Mouse (Mus musculus): ENCODE data around the gene Aqp9. TPM values are rescaled to one million over a fixed set of nuclear protein-coding genes. Genes with fewer than 3 reads are reported as not detected.
"Not testable (repeated sequence)": the region's sequence is repeated elsewhere in the genome, so short reads cannot be mapped to it uniquely, and the experiment has no call there.

The Aqp9 gene
- polyA plus RNA-seq, 1 experiment from 2014 or later: 0.21 TPM

- no peak overlapping the region for H3K27ac ChIP-seq (ENCODE audit: low read depth, low read length)
- H3K9ac ChIP-seq (ENCODE audit: low read depth, low read length): no peak overlapping the region
- no peak for TF ChIP-seq CTCF (IDR thresholded peaks at IDR 0.05; ENCODE audit: low read depth)
- no peaks in the 10 kb centered on the region for H3K27me3 ChIP-seq (replicated peaks; ENCODE audit: control insufficient read depth, insufficient read depth, low read length)
- H3K4me3 ChIP-seq (ENCODE audit: low read depth, low read length): no peak overlapping the region
- 38% methylated on average over 5 of the region's 5 CpGs for WGBS
- no peak overlapping the region for H3K4me2 ChIP-seq (replicated peaks; ENCODE audit: low read depth)
- ATAC-seq: no peak
- H3K36me3 ChIP-seq (ENCODE audit: control insufficient read depth, insufficient read depth): no peaks in the 10 kb centered on the region
- H3K4me1 ChIP-seq (replicated peaks; ENCODE audit: control insufficient read depth, insufficient read depth, low read length): no peaks in the 10 kb centered on the region
- H3K9me3 ChIP-seq (ENCODE audit: control insufficient read depth): no peaks in the 10 kb centered on the region
Observed at GRCm38 (mm10) chr9:71133190-71133589, 35.3 kb downstream of the Aqp9 start.

GRCm38 (mm10) chr9:71131822-71132221 is 36.7 kb downstream of the Aqp9 start:
- no peak overlapping the region for H3K4me2 ChIP-seq (replicated peaks; ENCODE audit: low read depth)
- no peaks in the 10 kb centered on the region for H3K4me1 ChIP-seq (replicated peaks; ENCODE audit: control insufficient read depth, insufficient read depth, low read length)
- H3K27ac ChIP-seq (ENCODE audit: low read depth, low read length): no peak overlapping the region
- no peak for TF ChIP-seq CTCF (IDR thresholded peaks at IDR 0.05; ENCODE audit: low read depth)
- no peaks in the 10 kb centered on the region for H3K27me3 ChIP-seq (replicated peaks; ENCODE audit: control insufficient read depth, insufficient read depth, low read length)
- H3K9me3 ChIP-seq (ENCODE audit: control insufficient read depth): no peaks in the 10 kb centered on the region
- no peak overlapping the region for H3K9ac ChIP-seq (ENCODE audit: low read depth, low read length)
- H3K36me3 ChIP-seq (ENCODE audit: control insufficient read depth, insufficient read depth): no peaks in the 10 kb centered on the region
- no peak for ATAC-seq
- 54% methylated on average over 5 of the region's 5 CpGs for WGBS
- H3K4me3 ChIP-seq (ENCODE audit: low read depth, low read length): no peak overlapping the region

GRCm38 (mm10) chr9:71128911-71129310 is 39.6 kb downstream of the Aqp9 start:
- TF ChIP-seq CTCF (IDR thresholded peaks at IDR 0.05; ENCODE audit: low read depth): peak; percentile 87
- Histone ChIP-seq H3K9me3 (ENCODE audit: control insufficient read depth) (no peaks in the 10 kb centered on the region), H3K4me1 (replicated peaks; ENCODE audit: control insufficient read depth, insufficient read depth, low read length) (no peaks in the 10 kb centered on the region), H3K27ac (ENCODE audit: low read depth, low read length) (no peak overlapping the region), H3K36me3 (ENCODE audit: control insufficient read depth, insufficient read depth) (no peaks in the 10 kb centered on the region), H3K4me3 (ENCODE audit: low read depth, low read length) (no peak overlapping the region), H3K9ac (ENCODE audit: low read depth, low read length) (no peak overlapping the region), H3K27me3 (replicated peaks; ENCODE audit: control insufficient read depth, insufficient read depth, low read length) (no peaks in the 10 kb centered on the region), H3K4me2 (replicated peaks; ENCODE audit: low read depth) (no peak overlapping the region)
- ATAC-seq: 0 out of 2 replicates have a peak, but pooled peaks have one; percentile 31
- 47% methylated on average over 5 of the region's 5 CpGs for WGBS

- Histone ChIP-seq H3K9me3 (ENCODE audit: control insufficient read depth) (no peaks in the 10 kb centered on the region), H3K27me3 (replicated peaks; ENCODE audit: control insufficient read depth, insufficient read depth, low read length) (no peaks in the 10 kb centered on the region), H3K4me2 (replicated peaks; ENCODE audit: low read depth) (no peak overlapping the region), H3K27ac (ENCODE audit: low read depth, low read length) (no peak overlapping the region), H3K4me1 (replicated peaks; ENCODE audit: control insufficient read depth, insufficient read depth, low read length) (no peaks in the 10 kb centered on the region), H3K36me3 (ENCODE audit: control insufficient read depth, insufficient read depth) (no peaks in the 10 kb centered on the region), H3K9ac (ENCODE audit: low read depth, low read length) (no peak overlapping the region), H3K4me3 (ENCODE audit: low read depth, low read length) (no peak overlapping the region)
- no peak for ATAC-seq
- WGBS: 15% methylated on average over 2 of the region's 2 CpGs
- peak; percentile 68 for TF ChIP-seq CTCF (IDR thresholded peaks at IDR 0.05; ENCODE audit: low read depth)
Observed at GRCm38 (mm10) chr9:71126205-71126604, 42.3 kb downstream of the Aqp9 start.

- H3K9ac ChIP-seq (ENCODE audit: low read depth, low read length); H3K9me3 ChIP-seq (ENCODE audit: control insufficient read depth); H3K4me3 ChIP-seq (ENCODE audit: low read depth, low read length); H3K27ac ChIP-seq (ENCODE audit: low read depth, low read length); H3K27me3 ChIP-seq (replicated peaks; ENCODE audit: control insufficient read depth, insufficient read depth, low read length); H3K36me3 ChIP-seq (ENCODE audit: control insufficient read depth, insufficient read depth); ATAC-seq; H3K4me2 ChIP-seq (replicated peaks; ENCODE audit: low read depth); H3K4me1 ChIP-seq (replicated peaks; ENCODE audit: control insufficient read depth, insufficient read depth, low read length): not testable (repeated sequence)
- WGBS: 87% methylated on average over 6 of the region's 8 CpGs
Observed at GRCm38 (mm10) chr9:71123095-71123494, 45.4 kb downstream of the Aqp9 start.

GRCm38 (mm10) chr9:71120924-71121323 is 47.6 kb downstream of the Aqp9 start:
- peak; percentile 36 for TF ChIP-seq CTCF (IDR thresholded peaks at IDR 0.05; ENCODE audit: low read depth)
- Histone ChIP-seq H3K9ac (ENCODE audit: low read depth, low read length) (no peak overlapping the region), H3K27me3 (replicated peaks; ENCODE audit: control insufficient read depth, insufficient read depth, low read length) (no peaks in the 10 kb centered on the region), H3K36me3 (ENCODE audit: control insufficient read depth, insufficient read depth) (no peaks in the 10 kb centered on the region), H3K9me3 (ENCODE audit: control insufficient read depth) (no peaks in the 10 kb centered on the region), H3K4me1 (replicated peaks; ENCODE audit: control insufficient read depth, insufficient read depth, low read length) (no peaks in the 10 kb centered on the region), H3K27ac (ENCODE audit: low read depth, low read length) (no peak overlapping the region), H3K4me3 (ENCODE audit: low read depth, low read length) (no peak overlapping the region), H3K4me2 (replicated peaks; ENCODE audit: low read depth) (no peak overlapping the region)
- ATAC-seq: no peak
- 80% methylated on average over 9 of the region's 9 CpGs for WGBS

GRCm38 (mm10) chr9:71113166-71113565 is 55.3 kb downstream of the Aqp9 start:
- Histone ChIP-seq H3K4me1 (replicated peaks; ENCODE audit: control insufficient read depth, insufficient read depth, low read length) (no peaks in the 10 kb centered on the region), H3K36me3 (ENCODE audit: control insufficient read depth, insufficient read depth) (no peaks in the 10 kb centered on the region), H3K9me3 (ENCODE audit: control insufficient read depth) (no peaks in the 10 kb centered on the region), H3K27me3 (replicated peaks; ENCODE audit: control insufficient read depth, insufficient read depth, low read length) (no peaks in the 10 kb centered on the region), H3K27ac (ENCODE audit: low read depth, low read length) (no peak overlapping the region), H3K4me2 (replicated peaks; ENCODE audit: low read depth) (no peak overlapping the region), H3K9ac (ENCODE audit: low read depth, low read length) (no peak overlapping the region), H3K4me3 (ENCODE audit: low read depth, low read length) (no peak overlapping the region)
- TF ChIP-seq CTCF (IDR thresholded peaks at IDR 0.05; ENCODE audit: low read depth): no peak
- no peak for ATAC-seq
- WGBS: 84% methylated on average over 6 of the region's 6 CpGs
